Mouse (Mus musculus): ENCODE data around the gene Rere.

- TF ChIP-seq POLR2A (IDR thresholded peaks at IDR 0.05; ENCODE audit: control insufficient read depth, low read depth, low read length) (no peak), CTCF (IDR thresholded peaks at IDR 0.05; ENCODE audit: control insufficient read depth, insufficient read depth, insufficient replicate concordance, low read depth, low read length) (no peak)
Observed at GRCm38 (mm10) chr4:150585800-150586199, 304.4 kb downstream of the Rere start.
